Comparison of ENCODE assay signal across 8 mouse cellular contexts in genomic region chr7:4164090-4164910, GRCm38 (mm10). TPM values are rescaled to one million over a fixed set of nuclear protein-coding genes. Genes with fewer than 3 reads are reported as not detected.
DNase-seq lines count a peak whose midpoint lies in the region; ATAC-seq and TF ChIP-seq lines count a peak whose summit lies in the region.

Gene Cdc42ep5 (minus strand): TSS chr7:4164860.

- DNase-seq in layer of hippocampus, adult 2 months (ENCODE audit: low spot score in 2 of 2) = no peak
- DNase-seq in layer of hippocampus, postnatal 14 days (ENCODE audit: low spot score in 2 of 2) = no peak
- DNase-seq in forebrain, embryonic 11.5 days (ENCODE audit: low spot score) = peak; percentile 80
- peak; percentile 55 to 67 for DNase-seq in heart, postnatal 14 days
- DNase-seq in limb, embryonic 10.5 days (ENCODE audit: low spot score) = peak; percentile 77
- DNase-seq in midbrain, embryonic 14.5 days = no peak
- no peak for DNase-seq in right cerebral cortex, postnatal 4 days

- WGBS in forebrain, embryonic 11.5 days = under 1% methylated on average over 19 of the region's 20 CpGs
- under 1% methylated on average over 19 of the region's 20 CpGs for WGBS in limb, embryonic 10.5 days
- WGBS in midbrain, embryonic 14.5 days = 1% methylated on average over 19 of the region's 20 CpGs

- ATAC-seq in forebrain, embryonic 11.5 days (replicated peaks; ENCODE audit: low FRiP score) = peak; percentile 87
- ATAC-seq in midbrain, embryonic 14.5 days (ENCODE audit: low FRiP score, low TSS enrichment) = no peak
- ATAC-seq in granulocyte monocyte progenitor cell, adult 5-6 weeks (replicated peaks; ENCODE audit: poor library complexity, severe bottlenecking) = no peak

- no peak for TF ChIP-seq CTCF in layer of hippocampus, adult 2 months (conservative IDR thresholded peaks at IDR 0.05)

- H3K27me3 ChIP-seq in forebrain, embryonic 11.5 days (ENCODE audit: control insufficient read depth, insufficient read depth, low read length) = no peaks in the 10 kb centered on the region
- no peaks in the 10 kb centered on the region for H3K27me3 ChIP-seq in limb, embryonic 10.5 days (ENCODE audit: low read depth, poor library complexity, severe bottlenecking)
- H3K27me3 ChIP-seq in midbrain, embryonic 14.5 days (ENCODE audit: control insufficient read depth, insufficient read depth, low read length) = no peaks in the 10 kb centered on the region

- peak within 1 kb of the TSS; percentile 43 for H3K4me3 ChIP-seq in layer of hippocampus, adult 2 months
- peak within 1 kb of the TSS; percentile 27 for H3K4me3 ChIP-seq in forebrain, embryonic 11.5 days (ENCODE audit: low read depth, low read length)
- peak within 1 kb of the TSS; percentile 62 for H3K4me3 ChIP-seq in limb, embryonic 10.5 days
- peak within 1 kb of the TSS; percentile 19; the same call in 1 of the 2 replicates for H3K4me3 ChIP-seq in midbrain, embryonic 14.5 days (replicated peaks; ENCODE audit: low read depth, low read length)

- H3K4me1 ChIP-seq in forebrain, embryonic 11.5 days (replicated peaks; ENCODE audit: control insufficient read depth, insufficient read depth, low read length) = no peaks in the 10 kb centered on the region; the same call in 1 of the 2 replicates
- peaks cover 24% of the 10 kb centered on the region for H3K4me1 ChIP-seq in limb, embryonic 10.5 days
- peaks cover 17% of the 10 kb centered on the region; the same call in 1 of the 2 replicates for H3K4me1 ChIP-seq in midbrain, embryonic 14.5 days (ENCODE audit: control insufficient read depth, insufficient read depth, low read length)

- peak within 1 kb of the TSS; percentile 45 for H3K4me2 ChIP-seq in forebrain, embryonic 11.5 days (ENCODE audit: low read depth, low read length, severe bottlenecking)
- H3K4me2 ChIP-seq in midbrain, embryonic 14.5 days (ENCODE audit: low read length) = peak within 1 kb of the TSS; percentile 47

- intact Hi-C loops in heart, postnatal 14 days (cut with DNase I) = no loop called here

- no peaks in the 10 kb centered on the region for H3K36me3 ChIP-seq in forebrain, embryonic 11.5 days (ENCODE audit: control insufficient read depth, insufficient read depth, low read length)
- H3K36me3 ChIP-seq in limb, embryonic 10.5 days = no peaks in the 10 kb centered on the region
- no peaks in the 10 kb centered on the region for H3K36me3 ChIP-seq in midbrain, embryonic 14.5 days (ENCODE audit: control insufficient read depth, insufficient read depth, low read length)

- H3K9ac ChIP-seq in forebrain, embryonic 11.5 days (ENCODE audit: low read length) = peak within 1 kb of the TSS; percentile 23; the same call in 1 of the 2 replicates
- H3K9ac ChIP-seq in midbrain, embryonic 14.5 days (replicated peaks; ENCODE audit: low read length) = no peak within 1 kb of the TSS

- H3K27ac ChIP-seq in layer of hippocampus, adult 2 months = peak within 1 kb of the TSS; percentile 28; the same call in 1 of the 2 replicates
- H3K27ac ChIP-seq in forebrain, embryonic 11.5 days (ENCODE audit: low read depth, low read length) = no peak within 1 kb of the TSS
- peak within 1 kb of the TSS; percentile 86 for H3K27ac ChIP-seq in limb, embryonic 10.5 days
- no peak within 1 kb of the TSS for H3K27ac ChIP-seq in midbrain, embryonic 14.5 days (replicated peaks; ENCODE audit: low read depth, low read length)

- no peaks in the 10 kb centered on the region for H3K9me3 ChIP-seq in forebrain, embryonic 11.5 days (ENCODE audit: control insufficient read depth, low read length)
- no peaks in the 10 kb centered on the region for H3K9me3 ChIP-seq in limb, embryonic 10.5 days (replicated peaks)
- H3K9me3 ChIP-seq in midbrain, embryonic 14.5 days (ENCODE audit: control insufficient read depth, low read length) = no peaks in the 10 kb centered on the region

RNA-seq across cellular contexts. Expression of gene Cdc42ep5, which starts in this region (rescaled TPM):
- 1 to 10 TPM; 1.1 to 1.7 TPM for total RNA-seq in layer of hippocampus, adult 2 months (2021)
- 1 to 10 TPM; 1.1 to 1.4 TPM for total RNA-seq in layer of hippocampus, postnatal 14 days (2021)
- 16.2 and 17.8 TPM in 2 replicates for polyA plus RNA-seq in forebrain, embryonic 11.5 days (2014; fragmentation: Nextera tagmentation; extraction: Ambion mirVana)
- 10 to 100 TPM in 1 of 2 experiments, 1 to 10 TPM in 1; 9.0 to 10.2 TPM for total RNA-seq in heart, postnatal 14 days (2021)
- polyA plus RNA-seq in limb, embryonic 10.5 days (2016; fragmentation: Nextera tagmentation; extraction: Ambion mirVana) = 23.5 and 32.3 TPM in 2 replicates
- 3.1 and 5.3 TPM in 2 replicates for polyA plus RNA-seq in midbrain, embryonic 14.5 days (2014; fragmentation: Nextera tagmentation; extraction: Ambion mirVana)
- not detected in 2 replicates for total RNA-seq in granulocyte monocyte progenitor cell, adult 5-6 weeks (2014; fragmentation: Nextera tagmentation)
- 0.21 TPM in 1 of 2 replicates, not detected in the other for total RNA-seq in granulocyte monocyte progenitor cell, adult 5-6 weeks (2017)

Comparison
In these comparisons a context has a peak if more than half of its experiments do, and no peak if none do; other contexts are left out.
1. DNase-seq: peak in forebrain, embryonic 11.5 days (single experiment), heart, postnatal 14 days (2 of 2) and limb, embryonic 10.5 days (single experiment); none in layer of hippocampus, adult 2 months (0 of 2), layer of hippocampus, postnatal 14 days (0 of 2), midbrain, embryonic 14.5 days (single experiment) and right cerebral cortex, postnatal 4 days (single experiment).
2. H3K27ac ChIP-seq: peak in layer of hippocampus, adult 2 months (single experiment) and limb, embryonic 10.5 days (single experiment); none in forebrain, embryonic 11.5 days (single experiment) and midbrain, embryonic 14.5 days (single experiment).
3. Peak in every context shown above with its lines, with median percentiles within 50 percentile points of each other: H3K4me3 ChIP-seq.